Mouse (Mus musculus) liver, embryonic 16.5 days (tissue): ENCODE data around the gene Gm10974. TPM values are rescaled to one million over a fixed set of nuclear protein-coding genes. Genes with fewer than 3 reads are reported as not detected.
A peak's percentile ranks its signal among the peaks of the same experiment; 100 is the strongest.

Source experiments
- ATAC-seq: fragments of 200-750 bp; cut with Nextera tagmentation; 2 replicates; pipeline ENCODE4 v1.8.0; 2017; ENCODE audit warnings: low read depth, mild to moderate bottlenecking, moderate number of reproducible peaks, moderate library complexity
- H3K27ac ChIP-seq: fragments of 300-500 bp; sonication (generic); 2 replicates; pipeline ENCODE4 v1.5.1; 2014; ENCODE audit warnings: mild to moderate bottlenecking, low read length
- H3K27me3 ChIP-seq: fragments of 300-500 bp; sonication (generic); 2 replicates; pipeline ENCODE4 v1.6.1; 2014; ENCODE audit warnings: low read depth, low read length, mixed read lengths; ENCODE audit not compliant: control insufficient read depth, insufficient read depth
- H3K36me3 ChIP-seq: fragments of 300-500 bp; sonication (generic); 2 replicates; pipeline ENCODE4 v1.6.1; 2014; ENCODE audit warnings: mild to moderate bottlenecking; ENCODE audit not compliant: control insufficient read depth, insufficient read depth
- H3K4me1 ChIP-seq: fragments of 300-500 bp; sonication (generic); 2 replicates; pipeline ENCODE4 v1.6.1; 2014; ENCODE audit warnings: low read depth, low read length, mixed read lengths; ENCODE audit not compliant: control insufficient read depth
- H3K4me2 ChIP-seq: fragments of 300-500 bp; sonication (generic); 2 replicates; pipeline ENCODE4 v1.6.1; 2014; ENCODE audit warnings: low read depth, low read length, mixed read lengths
- H3K4me3 ChIP-seq: fragments of 300-500 bp; sonication (generic); 2 replicates; pipeline ENCODE4 v1.5.1; 2014; ENCODE audit warnings: low read depth, mild to moderate bottlenecking, low read length
- H3K9ac ChIP-seq: fragments of 300-500 bp; sonication (generic); 2 replicates; pipeline ENCODE4 v1.6.1; 2014; ENCODE audit warnings: low read depth, low read length
- H3K9me3 ChIP-seq: fragments of 300-500 bp; sonication (generic); replicated peaks from 2 replicates; pipeline ENCODE4 v1.6.1; 2016; ENCODE audit warnings: low read length; ENCODE audit not compliant: control insufficient read depth
- WGBS: fragments of 180-500 bp; shearing (Covaris S2); extraction: QIAGEN DNeasy Blood & Tissue Kit; methylation state at CpG from one replicate; pipeline ENCODE4 v1.1.7; 2014; ENCODE audit not compliant: insufficient replicate concordance; 5-methylcytosine and 5-hydroxymethylcytosine counted together
- polyA plus RNA-seq: library from polyadenylated mRNA; unstranded; fragments of >200 nt; fragmentation: Nextera tagmentation; extraction: Ambion mirVana; gene quantifications from 2 replicates; pipeline ENCODE4 v1.2.1, GENCODE M21; 2015

Gm10974 gene
- polyA plus RNA-seq, 1 experiment from 2014 or later = not detected

DNA sequence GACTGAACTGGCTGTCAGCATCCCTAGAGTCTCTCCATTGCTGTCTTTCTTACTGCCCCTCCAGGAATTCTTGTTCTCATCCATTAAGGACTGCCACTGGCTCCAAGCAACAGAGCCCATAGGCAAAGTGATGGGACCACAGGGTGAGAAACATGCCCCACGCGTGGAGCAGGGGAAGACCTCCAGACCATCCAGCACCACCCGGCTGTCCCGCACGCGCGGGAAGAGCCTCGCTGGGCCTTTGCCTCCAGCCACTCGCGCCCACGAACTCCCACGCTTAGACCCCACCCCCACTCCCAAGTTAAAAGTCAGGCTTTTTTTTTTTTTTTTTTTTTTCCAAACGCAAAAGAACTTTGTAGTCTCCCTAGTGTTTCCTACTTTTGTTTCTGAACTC is 21.7 kb downstream of the Gm10974 start:
- H3K36me3 ChIP-seq = no peaks in the 10 kb centered on the region
- H3K4me2 ChIP-seq = peak overlapping the region; percentile 77
- peak overlapping the region; percentile 57 for H3K9ac ChIP-seq
- no peaks in the 10 kb centered on the region for H3K27me3 ChIP-seq
- peak overlapping the region; percentile 65 for H3K4me3 ChIP-seq
- 4% methylated on average over 13 of the region's 13 CpGs for WGBS
- ATAC-seq = no peak
- H3K9me3 ChIP-seq = no peaks in the 10 kb centered on the region
- H3K4me1 ChIP-seq = peaks cover 7% of the 10 kb centered on the region; the same call in 1 of the 2 replicates
- no peak overlapping the region for H3K27ac ChIP-seq

DNA sequence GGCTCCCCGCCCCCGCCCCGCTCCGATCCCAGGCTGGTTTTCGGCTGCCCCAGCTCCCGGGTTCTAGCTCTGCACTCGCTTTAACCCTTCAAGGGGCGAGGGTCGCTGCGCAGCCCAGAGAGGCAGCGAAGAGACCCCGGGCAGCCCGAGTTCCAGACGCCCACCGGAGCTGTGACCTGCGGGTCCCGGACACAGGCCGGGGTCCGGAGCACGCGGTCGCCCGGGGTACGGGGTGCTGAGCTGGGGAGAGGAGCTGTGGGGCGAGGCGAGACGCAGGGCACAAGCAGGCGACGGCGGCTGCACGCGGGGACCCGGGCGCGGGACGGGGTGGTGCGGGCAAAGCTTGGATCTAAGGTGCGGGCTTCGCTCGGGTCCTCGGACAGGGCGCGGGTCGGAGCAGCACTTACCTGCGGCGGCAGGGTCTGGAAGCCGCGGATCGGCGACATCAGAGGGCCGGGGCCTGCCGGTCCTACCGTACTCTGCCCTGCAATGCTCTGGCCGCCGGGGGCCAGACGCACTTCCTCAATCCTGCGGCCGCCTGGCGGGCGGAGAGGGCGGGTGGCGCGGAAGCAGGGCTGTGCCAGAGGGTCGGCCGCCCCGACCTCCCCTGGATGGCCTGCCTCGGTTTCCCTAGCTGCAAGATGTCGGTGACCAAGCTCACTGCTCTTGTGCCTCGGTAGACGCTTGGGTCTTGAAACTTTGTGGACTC is 22.3 kb downstream of the Gm10974 start, which contains the start of gene Lrrk1:
Lrrk1 (minus strand) TSS at position 538 of the 709 bp plus-strand sequence.
- Histone ChIP-seq H3K4me2 (peak within 1 kb of the TSS; percentile 77), H3K4me1 (peaks cover 7% of the 10 kb centered on the region; the same call in 1 of the 2 replicates), H3K27ac (peak within 1 kb of the TSS; percentile 48), H3K27me3 (no peaks in the 10 kb centered on the region), H3K9ac (peak within 1 kb of the TSS; percentile 57), H3K9me3 (no peaks in the 10 kb centered on the region), H3K4me3 (peak within 1 kb of the TSS; percentile 65), H3K36me3 (no peaks in the 10 kb centered on the region)
- under 1% methylated on average over 70 of the region's 70 CpGs for WGBS
- ATAC-seq = peak; percentile 75

DNA sequence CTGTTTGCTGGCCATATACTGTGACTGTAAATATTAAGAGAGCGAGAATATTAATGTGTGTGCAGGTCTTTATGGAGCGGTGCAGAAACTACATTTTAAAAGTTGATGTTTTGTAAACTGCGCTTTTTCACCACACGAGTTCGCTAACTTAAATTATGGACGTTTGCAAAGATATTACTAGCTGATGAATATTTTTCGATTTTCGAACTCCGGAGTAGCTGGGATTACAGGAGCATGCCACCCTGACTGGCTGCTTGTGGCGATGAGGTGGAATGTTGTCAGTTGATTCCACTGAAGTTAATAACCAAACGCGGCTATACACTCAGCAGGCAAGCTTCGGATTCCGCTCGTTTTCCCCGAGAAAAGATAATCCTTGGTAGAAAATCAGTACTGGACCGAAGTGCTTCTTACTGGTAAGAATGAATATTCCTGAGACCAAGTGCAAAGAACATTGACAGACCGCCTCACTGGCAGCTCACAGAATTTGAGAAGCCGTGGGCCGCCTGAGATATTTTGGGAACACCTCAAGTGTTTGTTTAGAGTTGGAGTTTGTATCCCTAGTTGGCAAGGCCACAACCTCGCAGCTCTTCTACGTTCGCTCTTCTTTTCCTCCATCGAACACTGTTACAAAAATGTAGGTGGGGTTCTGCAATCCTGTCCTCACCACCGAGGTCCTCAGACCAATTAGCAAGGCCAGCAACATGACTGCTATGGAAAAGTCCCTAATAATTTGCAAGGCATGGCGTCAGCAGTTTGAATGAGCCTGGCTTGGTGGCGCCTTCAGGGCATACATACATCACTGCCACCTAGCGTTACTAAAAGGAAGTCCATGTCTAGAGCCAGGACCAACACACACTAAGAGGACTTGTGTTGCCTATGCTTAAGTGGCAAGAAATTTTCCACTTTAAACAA is 23.2 kb downstream of the Gm10974 start:
- Histone ChIP-seq H3K27ac (peak overlapping the region; percentile 42), H3K9me3 (no peaks in the 10 kb centered on the region), H3K27me3 (no peaks in the 10 kb centered on the region), H3K9ac (peak overlapping the region; percentile 57), H3K4me3 (peak overlapping the region; percentile 65), H3K4me1 (peaks cover 7% of the 10 kb centered on the region; the same call in 1 of the 2 replicates), H3K36me3 (no peaks in the 10 kb centered on the region), H3K4me2 (peak overlapping the region; percentile 77)
- peak; percentile 57 for ATAC-seq
- WGBS = 13% methylated on average over 28 of the region's 28 CpGs

DNA sequence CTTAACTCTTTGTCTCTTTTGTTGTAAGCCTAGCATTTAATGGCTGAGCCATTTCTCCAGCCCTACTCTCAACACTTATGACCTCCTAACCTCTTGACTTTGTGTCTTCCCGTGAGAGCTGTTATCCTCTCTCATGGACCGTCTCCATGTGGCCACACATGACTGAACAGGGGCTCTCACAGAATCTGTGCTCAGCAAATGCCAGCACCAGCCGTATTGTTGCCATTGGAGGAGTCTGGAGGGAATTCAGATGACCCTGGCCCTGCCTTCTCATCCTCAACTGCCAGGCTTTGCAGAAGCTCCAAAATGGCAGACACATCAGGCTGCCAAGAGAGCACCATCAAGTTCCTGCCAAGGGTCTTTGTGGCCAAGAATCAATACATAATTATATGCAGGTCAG is 31.6 kb downstream of the Gm10974 start:
- H3K4me1 ChIP-seq = no peaks in the 10 kb centered on the region
- H3K9me3 ChIP-seq = no peaks in the 10 kb centered on the region
- H3K4me3 ChIP-seq = no peak overlapping the region
- no peaks in the 10 kb centered on the region for H3K36me3 ChIP-seq
- no peak overlapping the region for H3K27ac ChIP-seq
- no peak for ATAC-seq
- H3K4me2 ChIP-seq = no peak overlapping the region
- no peaks in the 10 kb centered on the region for H3K27me3 ChIP-seq
- no peak overlapping the region for H3K9ac ChIP-seq
- WGBS = 54% methylated on average over 3 of the region's 3 CpGs

DNA sequence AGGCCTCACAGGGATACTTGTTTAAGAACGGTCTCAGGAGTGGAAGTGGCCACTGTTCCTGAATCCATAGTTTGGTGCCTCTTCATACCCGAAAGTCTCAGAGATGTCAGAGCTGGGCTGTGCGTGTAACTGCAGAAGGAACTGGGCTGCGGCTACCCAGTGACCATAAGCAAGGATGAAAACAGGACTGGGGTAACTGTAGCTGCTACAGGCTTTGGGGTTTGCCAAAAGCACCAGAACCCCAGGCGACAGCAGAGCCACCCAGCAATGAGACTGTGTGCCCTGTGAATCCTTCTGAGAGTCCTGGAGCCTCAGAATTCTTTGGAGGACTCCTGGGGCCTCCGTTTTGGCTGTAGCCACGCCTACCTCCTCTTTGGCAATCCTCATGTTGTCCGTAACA is 35.9 kb downstream of the Gm10974 start:
- H3K36me3 ChIP-seq = no peaks in the 10 kb centered on the region
- H3K4me1 ChIP-seq = no peaks in the 10 kb centered on the region
- H3K9ac ChIP-seq = no peak overlapping the region
- no peak for ATAC-seq
- 54% methylated on average over 8 of the region's 8 CpGs for WGBS
- no peak overlapping the region for H3K4me2 ChIP-seq
- no peak overlapping the region for H3K4me3 ChIP-seq
- H3K27me3 ChIP-seq = no peaks in the 10 kb centered on the region
- H3K27ac ChIP-seq = no peak overlapping the region
- no peaks in the 10 kb centered on the region for H3K9me3 ChIP-seq

DNA sequence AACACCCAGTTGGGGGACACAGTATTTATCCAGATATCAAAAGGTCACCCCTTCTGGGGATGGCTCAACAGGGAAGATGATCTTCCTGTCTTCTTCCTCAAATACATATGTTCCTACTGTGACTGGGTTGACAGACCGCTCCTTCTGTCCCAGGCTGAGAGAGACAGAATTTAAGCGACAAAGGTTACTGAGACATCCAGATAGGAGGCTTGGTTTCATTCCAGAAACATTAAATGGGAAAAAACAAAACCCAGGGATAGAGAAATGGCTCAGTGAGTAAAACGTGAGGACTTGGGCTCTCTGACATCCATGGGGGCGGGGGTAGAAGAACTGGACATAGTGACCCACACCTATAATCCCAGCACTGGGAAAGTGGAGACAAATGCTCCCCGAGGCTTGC is 37.2 kb downstream of the Gm10974 start:
- Histone ChIP-seq H3K9me3 (no peaks in the 10 kb centered on the region), H3K36me3 (no peaks in the 10 kb centered on the region), H3K27ac (no peak overlapping the region), H3K4me3 (no peak overlapping the region), H3K9ac (no peak overlapping the region), H3K4me1 (no peaks in the 10 kb centered on the region), H3K27me3 (no peaks in the 10 kb centered on the region), H3K4me2 (no peak overlapping the region)
- ATAC-seq = no peak
- WGBS = 66% methylated on average over 5 of the region's 5 CpGs

DNA sequence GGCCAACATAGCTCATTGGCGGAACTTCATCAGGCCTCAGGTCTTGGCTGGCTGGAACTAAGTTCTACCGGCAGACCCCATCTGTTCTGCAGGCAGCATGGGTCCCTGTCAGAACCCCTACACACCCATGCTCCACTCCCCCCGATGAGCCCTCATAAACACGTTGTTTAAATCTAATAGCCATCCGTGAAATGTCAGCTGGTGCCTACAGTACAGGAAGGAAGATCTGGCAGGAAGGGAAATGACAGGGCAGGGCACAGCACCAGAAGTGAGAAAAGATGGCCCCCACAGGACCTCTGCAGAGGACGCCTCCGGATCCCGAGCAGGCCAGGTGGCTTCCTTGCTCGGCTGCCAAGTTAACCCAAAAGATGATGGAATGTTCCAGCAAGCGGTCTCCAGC is 38.4 kb downstream of the Gm10974 start:
- Histone ChIP-seq H3K36me3 (no peaks in the 10 kb centered on the region), H3K4me3 (no peak overlapping the region), H3K9me3 (no peaks in the 10 kb centered on the region), H3K9ac (no peak overlapping the region), H3K27me3 (no peaks in the 10 kb centered on the region), H3K27ac (no peak overlapping the region), H3K4me2 (no peak overlapping the region), H3K4me1 (no peaks in the 10 kb centered on the region)
- 25% methylated on average over 10 of the region's 10 CpGs for whole genome bisulfite sequencing
- ATAC-seq = no peak

DNA sequence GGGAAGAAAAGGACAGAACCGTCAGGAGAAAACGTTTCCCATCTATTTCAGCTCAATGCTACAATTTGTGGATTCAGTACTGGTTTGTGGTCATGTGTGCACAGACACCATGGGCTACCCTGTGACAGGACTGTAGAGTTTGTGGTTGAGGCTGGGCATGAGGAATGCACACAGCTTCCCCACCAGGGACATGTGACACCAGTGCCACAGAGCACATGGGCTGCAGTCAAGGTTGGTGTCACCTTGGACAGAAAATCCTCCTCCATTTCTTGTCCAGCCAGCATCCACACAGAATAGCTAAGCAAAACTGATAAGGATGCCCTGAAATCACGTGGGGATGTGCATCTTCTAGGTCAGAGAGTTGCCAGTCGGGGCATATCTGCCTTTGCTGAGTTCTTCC is 39.1 kb downstream of the Gm10974 start:
- no peaks in the 10 kb centered on the region for H3K9me3 ChIP-seq
- WGBS = 32% methylated on average over 4 of the region's 4 CpGs

DNA sequence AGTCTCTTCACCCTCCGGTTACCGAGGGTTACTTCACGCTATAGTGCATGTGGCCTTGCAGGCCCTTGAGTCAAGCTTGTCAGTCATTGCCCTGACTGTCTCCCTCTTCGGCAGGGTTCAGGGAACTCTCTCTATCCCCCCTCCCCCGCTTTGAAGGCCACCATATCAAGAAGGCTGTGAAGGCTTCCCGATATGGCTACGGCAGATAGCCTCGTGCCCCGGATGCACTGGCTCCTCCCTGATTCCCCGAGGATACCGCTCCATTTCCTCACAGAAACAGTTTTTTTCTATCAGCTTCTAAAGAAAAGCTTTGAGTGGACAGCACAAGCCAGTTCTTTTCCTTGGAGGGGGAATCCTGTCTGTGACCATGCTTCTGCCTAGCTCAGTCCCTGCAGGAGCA is 39.8 kb downstream of the Gm10974 start:
- H3K4me2 ChIP-seq = no peak overlapping the region
- no peak for ATAC-seq
- no peaks in the 10 kb centered on the region for H3K4me1 ChIP-seq
- no peaks in the 10 kb centered on the region for H3K36me3 ChIP-seq
- no peaks in the 10 kb centered on the region for H3K27me3 ChIP-seq
- H3K4me3 ChIP-seq = no peak overlapping the region
- H3K27ac ChIP-seq = no peak overlapping the region
- no peaks in the 10 kb centered on the region for H3K9me3 ChIP-seq
- WGBS = 44% methylated on average over 11 of the region's 11 CpGs
- no peak overlapping the region for H3K9ac ChIP-seq

More for the DNA sequence above, 39.1 kb downstream of the Gm10974 start:
- H3K4me2 ChIP-seq = no peak overlapping the region
- no peak for ATAC-seq
- no peaks in the 10 kb centered on the region for H3K36me3 ChIP-seq
- no peak overlapping the region for H3K9ac ChIP-seq
- H3K4me1 ChIP-seq = no peaks in the 10 kb centered on the region
- no peak overlapping the region for H3K4me3 ChIP-seq
- H3K27ac ChIP-seq = no peak overlapping the region
- H3K27me3 ChIP-seq = no peaks in the 10 kb centered on the region
